Mouse (Mus musculus): ENCODE measurements at regions not wholly inside any gene's neighbourhood (a gene's known extent, or its start where the extent isn't known, plus 50 kb on each side); places are given as distances from the start of the nearest gene placed in this dataset.

- peak; percentile 7 for DNase-seq (ENCODE audit: low spot score)
- intact Hi-C loops (cut with DNase I) = no loop called here
Measured at GRCm38 (mm10) chr5:90033103-90033502, 150.0 kb upstream of the Adamts3 start.

DNA sequence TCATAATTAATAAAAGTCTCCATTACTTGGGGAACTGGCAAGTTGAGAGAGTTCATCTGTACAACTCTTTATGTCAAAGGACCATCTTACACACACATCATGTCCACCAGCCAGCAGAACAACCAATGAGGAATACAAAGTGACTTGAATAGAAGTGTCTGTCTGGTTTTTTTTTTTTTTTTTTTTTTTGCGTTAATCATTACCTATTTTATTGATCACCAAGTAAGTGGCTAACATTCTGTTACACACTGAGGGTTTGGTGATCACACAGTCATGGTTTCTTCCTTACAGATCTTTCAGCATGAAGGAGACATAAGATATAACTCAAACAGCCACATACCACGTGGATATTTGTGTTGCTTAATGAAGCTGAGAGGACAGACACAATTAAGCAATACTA lies 147.6 kb upstream of the Adamts3 start:
- no peak for DNase-seq (ENCODE audit: low spot score)
- intact Hi-C loops (cut with DNase I) = no loop called here

GRCm38 (mm10) chr5:90029751-90030150 lies 146.6 kb upstream of the Adamts3 start:
- peak; percentile 9 for DNase-seq (ENCODE audit: low spot score)
- intact Hi-C loops (cut with DNase I) = no loop called here

DNA sequence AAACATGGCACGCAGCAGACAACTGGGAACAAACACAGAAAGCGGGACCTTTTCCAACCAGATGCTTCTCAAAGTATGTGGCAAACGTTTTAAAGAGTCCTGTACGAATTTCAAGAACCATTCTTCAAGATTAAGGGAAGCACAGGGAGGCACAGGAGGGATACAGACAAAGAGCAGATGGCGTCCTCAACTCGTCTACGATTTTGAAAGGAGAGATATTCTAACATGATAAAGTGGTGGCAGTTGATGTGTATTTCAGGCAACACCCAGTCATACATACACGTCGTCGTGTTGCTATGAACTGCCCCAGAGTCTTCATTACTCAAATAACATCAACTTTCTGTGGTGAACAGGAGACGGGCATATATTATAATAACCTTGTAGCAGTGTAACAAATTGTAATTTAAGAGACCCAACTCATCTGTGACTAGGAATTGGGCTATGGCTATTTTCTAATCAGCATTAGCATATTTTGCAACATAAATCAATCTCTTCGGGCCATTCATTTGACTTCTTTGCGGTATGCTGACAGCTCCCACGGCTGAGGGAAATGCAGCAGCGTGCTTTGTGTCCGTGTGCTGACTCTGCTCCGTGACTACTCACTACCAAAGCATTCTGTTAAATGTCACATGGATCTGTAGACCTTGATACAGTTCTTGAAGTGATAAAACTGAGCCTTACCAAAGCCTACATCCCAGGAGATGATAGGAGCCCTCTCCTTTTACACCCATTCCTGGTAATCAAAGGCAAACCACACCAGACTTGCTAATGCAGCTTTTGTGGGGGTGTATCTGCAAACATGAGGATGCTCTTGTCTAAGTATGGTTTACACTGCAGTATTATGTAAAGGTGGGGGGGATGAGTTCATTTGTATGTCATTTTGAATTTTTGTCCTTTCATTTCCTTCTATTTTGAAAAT lies 144.0 kb upstream of the Adamts3 start:
- no peak for DNase-seq (ENCODE audit: low spot score)
- intact Hi-C loops (cut with DNase I) = no loop called here

- intact Hi-C loops (cut with DNase I) = no loop called here
- no peak for DNase-seq (ENCODE audit: low spot score)
Measured at GRCm38 (mm10) chr5:90021447-90021846, 138.3 kb upstream of the Adamts3 start.

- DNase-seq (ENCODE audit: low spot score) = no peak
- intact Hi-C loops (cut with DNase I) = no loop called here
Measured at GRCm38 (mm10) chr5:90000758-90001157, 117.6 kb upstream of the Adamts3 start.

- intact Hi-C loops (cut with DNase I) = no loop called here
- DNase-seq (ENCODE audit: low spot score) = no peak
Measured at GRCm38 (mm10) chr5:89991568-89991967, 108.4 kb upstream of the Adamts3 start.

GRCm38 (mm10) chr5:89981627-89982026 lies 98.5 kb upstream of the Adamts3 start:
- DNase-seq (ENCODE audit: low spot score) = no peak
- intact Hi-C loops (cut with DNase I) = loop anchor here (1.0 kb wide), 1 partner anchor 214 kb away; no protein-coding TSS in a partner anchor

GRCm38 (mm10) chr5:89980204-89980603 lies 97.1 kb upstream of the Adamts3 start:
- intact Hi-C loops (cut with DNase I) = no loop called here
- DNase-seq (ENCODE audit: low spot score) = no peak

GRCm38 (mm10) chr5:89952611-89953010 lies 69.5 kb upstream of the Adamts3 start:
- intact Hi-C loops (cut with DNase I) = no loop called here
- no peak for DNase-seq (ENCODE audit: low spot score)

DNA sequence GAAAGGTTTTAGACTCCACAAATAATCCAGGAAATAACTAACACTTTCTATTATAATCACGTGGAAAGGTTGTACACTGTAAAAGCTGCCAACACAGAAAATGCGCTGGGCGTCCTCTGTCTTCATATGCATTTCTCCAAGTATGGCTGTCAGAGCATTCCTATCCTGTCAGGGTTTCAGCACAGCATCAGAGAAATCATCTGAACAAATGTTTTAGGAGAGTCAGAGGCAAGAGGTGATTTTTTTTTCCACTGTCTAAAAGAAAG lies 62.5 kb upstream of the Adamts3 start:
- DNase-seq (ENCODE audit: low spot score) = no peak
- intact Hi-C loops (cut with DNase I) = no loop called here

DNA sequence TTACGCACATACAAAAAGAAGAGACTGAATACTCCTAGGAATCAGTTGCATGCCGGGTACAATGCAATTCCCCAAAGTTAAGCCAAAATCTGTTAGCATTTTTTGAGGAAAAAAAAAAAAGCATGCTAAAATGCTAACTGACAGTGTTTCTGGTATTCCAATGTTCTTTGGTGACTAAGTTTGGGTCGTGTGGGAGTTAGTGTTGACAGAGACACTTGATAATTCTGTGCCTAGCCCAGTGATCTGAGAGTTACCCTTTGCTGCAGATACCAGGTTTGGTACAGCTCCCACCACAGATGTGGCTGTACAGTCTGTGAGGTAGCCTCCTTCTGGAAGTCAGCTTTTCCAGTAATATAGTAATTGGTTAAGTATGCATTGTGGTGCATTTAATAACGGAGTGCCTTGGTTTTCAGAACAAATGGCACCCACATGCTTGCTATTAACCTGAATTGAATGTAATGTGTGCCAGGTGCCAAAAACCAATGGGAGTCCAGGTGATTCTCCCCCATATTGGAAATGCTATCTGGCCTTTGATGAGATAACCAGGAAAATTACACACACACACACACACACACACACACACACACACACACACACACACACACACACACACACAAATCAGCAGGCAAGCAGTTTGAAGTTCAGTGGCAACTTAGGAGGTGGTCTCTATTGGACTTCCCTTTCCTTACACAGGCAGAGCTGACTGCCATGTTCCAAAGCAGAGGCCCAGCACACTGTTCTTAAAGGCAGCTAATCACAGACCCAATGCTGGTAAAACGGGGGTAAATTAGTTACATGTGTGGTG lies 61.9 kb upstream of the Adamts3 start:
- no peak for DNase-seq (ENCODE audit: low spot score)
- intact Hi-C loops (cut with DNase I) = no loop called here

- DNase-seq (ENCODE audit: low spot score) = no peak
- intact Hi-C loops (cut with DNase I) = no loop called here
Measured at GRCm38 (mm10) chr5:89943276-89944127, 60.4 kb upstream of the Adamts3 start.

GRCm38 (mm10) chr5:89942244-89942643 lies 59.1 kb upstream of the Adamts3 start:
- intact Hi-C loops (cut with DNase I) = no loop called here
- no peak for DNase-seq (ENCODE audit: low spot score)

DNA sequence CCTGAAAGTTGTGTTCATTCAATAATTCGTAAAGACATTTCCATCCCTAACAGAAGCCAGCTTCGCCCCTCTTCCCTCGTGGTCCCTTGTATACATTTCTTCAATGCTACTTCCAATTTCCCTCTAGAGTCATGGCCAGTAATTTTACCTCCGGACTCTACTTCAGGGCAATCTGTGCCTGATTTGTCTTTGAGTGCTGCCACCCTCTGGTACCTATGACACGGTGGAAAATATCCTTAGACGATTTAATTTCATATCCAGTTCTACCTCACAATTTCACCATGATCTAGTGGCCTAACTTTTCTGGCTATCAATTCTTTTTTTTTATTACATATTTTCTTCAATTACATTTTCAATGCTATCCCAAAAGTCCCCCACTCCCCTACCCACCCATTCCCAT lies 49.9 kb upstream of the Adamts3 start:
- intact Hi-C loops (cut with DNase I) = loop anchor here (2.0 kb wide), 1 partner anchor 94 kb away; no protein-coding TSS in a partner anchor
- no peak for DNase-seq (ENCODE audit: low spot score)
